Mouse (Mus musculus) erythroblast, embryonic 14.5 days (primary cell): ENCODE measurements around the gene Mpzl3.

Experiments
- GATA1 ChIP-seq: IDR thresholded peaks from 2 replicates; pipeline ENCODE4 v1.6.1; 2012; ENCODE audit warnings: low read length, inconsistent platforms, mixed read lengths
- TAL1 ChIP-seq: IDR thresholded peaks from 3 replicates; pipeline ENCODE4 v1.6.1; 2012; ENCODE audit warnings: low read length, inconsistent platforms, mixed read lengths

- TF ChIP-seq TAL1 (no peak), GATA1 (no peak)
Observed at GRCm38 (mm10) chr9:45118552-45118951, 63.6 kb downstream of the Mpzl3 start.
